Mouse (Mus musculus): ENCODE measurements around the gene F12. TPM values are rescaled to one million over a fixed set of nuclear protein-coding genes. Genes with fewer than 3 reads are reported as not detected.

The F12 gene
- 0.17 and 0.66 TPM in 2 replicates for polyA plus RNA-seq (2015; fragmentation: Nextera tagmentation; extraction: Ambion mirVana)

DNA sequence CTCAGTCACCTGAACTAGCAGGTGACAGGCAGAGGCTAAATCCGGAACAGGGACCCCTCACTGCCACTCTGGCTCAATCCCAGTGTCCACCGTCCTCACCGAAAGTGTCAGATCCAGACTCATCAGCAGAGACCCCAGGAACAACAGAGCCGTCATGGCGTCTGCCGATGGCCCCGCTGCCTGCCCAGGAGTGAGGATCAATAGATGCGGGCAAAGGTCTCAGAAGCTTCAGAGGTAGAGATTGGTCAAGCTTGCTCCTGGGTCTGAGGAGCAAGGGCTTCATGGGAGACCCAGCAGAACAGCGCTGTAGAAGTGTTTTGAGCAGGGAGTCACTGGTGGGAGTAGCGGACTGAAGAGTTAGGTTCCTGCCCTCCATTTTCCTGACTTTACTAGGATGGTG, at the start of gene F12:
Gene F12 (minus strand): TSS at position 181 of the 400 bp plus-strand sequence.
- peaks cover under 1% of the 10 kb centered on the region; the same call in 1 of the 2 replicates for H3K4me1 ChIP-seq (replicated peaks)
- H3K9me3 ChIP-seq, result no peaks in the 10 kb centered on the region
- H3K27me3 ChIP-seq, result peaks cover 12% of the 10 kb centered on the region
- ATAC-seq (ENCODE audit: low FRiP score, low read depth), result no peak
- no peak within 1 kb of the TSS for H3K4me2 ChIP-seq
- H3K9ac ChIP-seq, result no peak within 1 kb of the TSS
- no peak within 1 kb of the TSS for H3K4me3 ChIP-seq
- 91% methylated on average over 10 of the region's 10 CpGs for WGBS
- no peaks in the 10 kb centered on the region for H3K36me3 ChIP-seq
- no peak within 1 kb of the TSS for H3K27ac ChIP-seq (replicated peaks)

DNA sequence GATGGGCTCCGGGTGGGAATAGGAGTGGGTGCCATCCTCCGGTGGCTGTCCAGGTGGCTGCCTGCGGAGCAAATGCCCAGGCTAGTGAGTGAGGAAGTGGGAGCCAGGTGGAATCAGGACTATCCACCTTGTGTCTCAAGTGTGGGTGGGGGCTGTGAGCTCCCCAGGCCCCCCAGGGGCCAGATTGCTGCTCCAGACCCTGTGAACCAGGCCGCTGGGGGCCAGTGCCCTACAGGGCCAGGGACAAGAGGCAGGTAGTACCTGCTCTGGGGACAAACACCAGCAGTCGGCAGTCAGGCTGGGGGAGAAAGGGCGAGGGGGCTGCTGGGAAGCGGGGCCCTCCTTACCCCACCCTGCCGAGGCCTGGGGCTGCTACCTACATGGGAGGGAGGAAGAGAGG, 49.7 kb upstream of the F12 start:
- Histone ChIP-seq H3K27ac (replicated peaks) (0 out of 2 replicates have a peak overlapping the region, but pooled peaks have one; percentile 93), H3K4me1 (replicated peaks) (peaks cover 47% of the 10 kb centered on the region), H3K4me2 (no peak overlapping the region), H3K9ac (no peak overlapping the region), H3K9me3 (no peaks in the 10 kb centered on the region), H3K27me3 (no peaks in the 10 kb centered on the region), H3K4me3 (no peak overlapping the region), H3K36me3 (peaks cover 63% of the 10 kb centered on the region)
- ATAC-seq (ENCODE audit: low FRiP score, low read depth), result no peak
- 88% methylated on average over 8 of the region's 8 CpGs for WGBS

DNA sequence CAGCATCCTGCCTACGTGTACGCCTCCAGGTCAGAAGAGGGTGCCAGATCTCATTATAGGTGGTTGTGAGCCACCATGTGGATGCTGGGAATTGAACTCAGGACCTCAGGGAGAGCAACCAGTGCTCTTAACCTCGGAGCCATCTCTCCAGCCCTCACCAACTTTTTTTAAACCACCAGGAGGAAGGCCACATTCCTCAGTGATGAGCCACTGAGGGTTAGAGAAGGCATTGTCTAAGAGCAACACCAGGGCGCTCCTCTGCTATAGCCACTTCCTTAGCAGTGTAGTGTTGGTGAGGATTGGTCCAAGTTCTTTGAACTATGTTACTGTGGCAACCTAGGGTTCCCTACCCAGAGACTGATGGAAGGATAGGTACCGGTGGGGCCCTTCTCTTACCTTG, 49.2 kb upstream of the F12 start:
- 85% methylated on average over 5 of the region's 5 CpGs for WGBS

DNA sequence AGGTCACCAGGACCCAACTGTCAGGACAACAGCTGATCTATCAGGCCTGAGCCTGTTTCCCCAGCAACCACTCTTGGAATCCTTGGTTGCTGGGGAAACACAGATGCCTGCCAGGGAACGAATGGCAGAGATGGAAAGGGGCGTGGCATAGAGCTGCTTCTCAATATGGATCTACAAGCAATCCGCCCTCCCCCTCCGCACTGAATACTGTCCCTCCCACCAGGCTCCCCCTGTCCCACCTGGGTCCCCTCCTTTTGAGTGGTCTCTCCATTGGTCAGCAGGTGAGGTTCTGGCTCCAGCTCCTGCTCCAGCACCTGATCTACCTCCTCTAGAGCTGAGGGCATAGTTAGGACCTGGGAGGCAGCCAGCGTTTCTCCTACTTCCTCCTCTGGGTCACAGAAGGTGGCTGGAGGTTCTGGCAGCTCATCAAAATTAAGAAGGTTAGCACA, 48.1 kb upstream of the F12 start:
- ATAC-seq (ENCODE audit: low FRiP score, low read depth), result no peak
- no peaks in the 10 kb centered on the region for H3K27me3 ChIP-seq
- peak overlapping the region; percentile 7; the same call in 1 of the 2 replicates for H3K4me2 ChIP-seq
- peaks cover 48% of the 10 kb centered on the region for H3K36me3 ChIP-seq
- no peaks in the 10 kb centered on the region for H3K9me3 ChIP-seq
- 7% methylated on average over 5 of the region's 5 CpGs for WGBS
- H3K4me3 ChIP-seq, result no peak overlapping the region
- H3K9ac ChIP-seq, result no peak overlapping the region
- peaks cover 63% of the 10 kb centered on the region for H3K4me1 ChIP-seq (replicated peaks)
- H3K27ac ChIP-seq (replicated peaks), result peak overlapping the region; percentile 93

More for the DNA sequence above, 49.2 kb upstream of the F12 start:
- Histone ChIP-seq H3K27me3 (no peaks in the 10 kb centered on the region), H3K27ac (replicated peaks) (0 out of 2 replicates have a peak overlapping the region, but pooled peaks have one; percentile 93), H3K4me1 (replicated peaks) (peaks cover 52% of the 10 kb centered on the region), H3K36me3 (peaks cover 58% of the 10 kb centered on the region), H3K9ac (no peak overlapping the region), H3K9me3 (no peaks in the 10 kb centered on the region), H3K4me3 (no peak overlapping the region), H3K4me2 (no peak overlapping the region)
- ATAC-seq (ENCODE audit: low FRiP score, low read depth), result no peak

DNA sequence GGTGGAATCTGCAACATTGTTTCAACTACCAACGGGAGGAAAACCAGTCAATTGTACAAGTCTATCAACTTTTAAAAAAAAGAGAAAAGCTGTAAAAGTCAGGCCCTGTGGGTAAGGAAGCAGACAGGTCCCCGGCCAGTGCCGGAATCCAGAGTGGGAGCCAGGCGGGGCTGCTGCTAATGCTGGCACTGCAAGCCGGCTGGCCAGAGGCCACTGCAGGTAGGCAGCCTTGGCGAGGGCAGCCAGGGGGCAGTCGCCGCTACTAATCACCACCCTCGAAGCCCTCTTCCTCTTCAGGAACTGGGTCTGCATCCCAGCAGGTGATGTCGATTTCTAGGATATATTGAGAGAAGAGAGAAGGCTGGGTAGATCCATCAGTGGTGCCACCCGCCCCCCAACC, 47.4 kb upstream of the F12 start:
- Histone ChIP-seq H3K9ac (no peak overlapping the region), H3K4me1 (replicated peaks) (peaks cover 70% of the 10 kb centered on the region), H3K27ac (replicated peaks) (peak overlapping the region; percentile 93), H3K4me3 (no peak overlapping the region), H3K27me3 (no peaks in the 10 kb centered on the region), H3K9me3 (no peaks in the 10 kb centered on the region), H3K4me2 (peak overlapping the region; percentile 98; the same call in 1 of the 2 replicates), H3K36me3 (peaks cover 41% of the 10 kb centered on the region)
- ATAC-seq (ENCODE audit: low FRiP score, low read depth), result no peak
- 45% methylated on average over 11 of the region's 11 CpGs for WGBS

DNA sequence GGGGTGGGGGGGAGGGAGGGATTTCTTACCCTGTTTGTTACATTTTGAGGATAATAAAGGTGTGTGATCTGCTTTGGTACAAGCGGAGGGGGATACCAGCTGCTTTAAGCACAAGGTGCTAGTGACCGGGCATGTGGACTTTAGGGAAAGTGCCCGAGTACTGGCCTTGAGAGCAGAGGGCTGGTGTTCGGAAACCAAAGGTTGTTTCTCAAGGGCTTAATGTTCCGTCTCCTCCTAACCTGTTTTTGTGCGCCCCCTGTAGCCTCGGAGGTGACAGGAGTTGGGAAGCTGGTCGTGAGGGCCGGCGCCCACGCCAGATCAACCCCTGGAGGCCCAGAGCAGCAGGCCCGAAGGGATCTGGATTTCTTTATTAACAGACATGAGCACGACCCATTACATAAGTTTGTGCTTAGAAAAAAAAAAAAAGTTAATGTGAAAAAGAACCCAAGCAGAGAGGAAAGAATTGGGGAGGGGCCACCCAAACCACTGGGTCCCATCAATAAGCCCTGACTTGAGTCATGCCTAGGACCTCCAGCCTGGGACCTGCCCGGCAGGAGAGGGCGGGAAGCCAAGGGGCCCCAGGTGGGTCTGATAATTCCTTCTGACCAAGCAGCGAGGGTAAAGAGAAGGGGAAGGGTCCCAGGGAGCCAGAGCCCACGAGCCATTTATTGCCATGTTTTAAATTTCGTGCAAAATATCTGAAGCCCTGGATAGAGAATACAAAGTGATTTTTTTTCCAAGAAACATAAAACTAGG, 46.7 kb upstream of the F12 start:
- Histone ChIP-seq H3K9ac (peak overlapping the region; percentile 66), H3K4me2 (peak overlapping the region; percentile 98), H3K9me3 (no peaks in the 10 kb centered on the region), H3K36me3 (peaks cover 35% of the 10 kb centered on the region), H3K27ac (replicated peaks) (peak overlapping the region; percentile 93), H3K27me3 (no peaks in the 10 kb centered on the region), H3K4me3 (peak overlapping the region; percentile 45), H3K4me1 (replicated peaks) (peaks cover 77% of the 10 kb centered on the region)
- 16% methylated on average over 18 of the region's 18 CpGs for WGBS
- ATAC-seq (ENCODE audit: low FRiP score, low read depth), result no peak

DNA sequence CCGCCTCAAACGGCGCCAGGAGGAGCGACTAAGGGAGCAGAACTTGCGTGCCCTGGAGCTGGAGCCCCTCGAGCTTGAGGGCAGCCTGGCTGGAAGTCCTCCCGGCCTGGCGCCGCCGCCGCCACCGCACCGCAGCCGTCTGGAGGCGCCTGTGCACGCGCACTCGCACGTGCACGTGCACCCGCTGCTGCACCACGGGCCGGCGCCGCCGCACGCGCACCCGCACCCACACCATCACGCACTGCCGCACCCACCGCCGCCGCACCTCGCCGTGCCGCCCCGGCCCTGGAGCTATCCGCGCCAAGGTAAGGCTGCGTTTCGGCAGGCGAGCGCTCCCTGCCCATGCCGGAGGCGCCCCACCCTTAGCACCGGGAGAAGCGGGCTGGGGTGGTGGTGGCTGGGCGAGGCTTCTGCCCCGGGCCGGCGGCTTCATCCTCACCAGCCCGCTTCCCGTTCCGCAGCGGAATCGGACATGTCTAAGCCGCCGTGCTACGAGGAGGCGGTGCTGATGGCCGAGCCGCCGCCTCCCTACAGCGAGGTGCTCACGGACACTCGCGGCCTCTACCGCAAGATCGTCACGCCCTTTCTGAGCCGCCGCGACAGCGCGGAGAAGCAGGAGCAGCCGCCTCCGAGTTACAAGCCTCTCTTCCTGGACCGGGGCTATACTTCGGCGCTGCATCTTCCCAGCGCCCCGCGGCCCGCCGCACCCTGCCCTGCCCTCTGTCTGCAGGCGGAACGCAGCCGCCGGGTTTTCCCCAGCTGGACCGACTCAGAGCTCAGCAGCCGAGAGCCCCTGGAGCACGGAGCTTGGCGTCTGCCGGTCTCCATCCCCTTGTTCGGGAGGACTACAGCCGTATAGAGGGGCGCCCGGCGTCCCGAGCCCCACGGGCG, 45.8 kb upstream of the F12 start:
- Histone ChIP-seq H3K27me3 (no peaks in the 10 kb centered on the region), H3K9ac (peak overlapping the region; percentile 66), H3K4me3 (peak overlapping the region; percentile 45), H3K4me1 (replicated peaks) (peaks cover 84% of the 10 kb centered on the region), H3K36me3 (peaks cover 27% of the 10 kb centered on the region), H3K9me3 (no peaks in the 10 kb centered on the region), H3K27ac (replicated peaks) (peak overlapping the region; percentile 93), H3K4me2 (peak overlapping the region; percentile 98)
- WGBS, result under 1% methylated on average over 100 of the region's 103 CpGs
- ATAC-seq (ENCODE audit: low FRiP score, low read depth), result peak; percentile 54

DNA sequence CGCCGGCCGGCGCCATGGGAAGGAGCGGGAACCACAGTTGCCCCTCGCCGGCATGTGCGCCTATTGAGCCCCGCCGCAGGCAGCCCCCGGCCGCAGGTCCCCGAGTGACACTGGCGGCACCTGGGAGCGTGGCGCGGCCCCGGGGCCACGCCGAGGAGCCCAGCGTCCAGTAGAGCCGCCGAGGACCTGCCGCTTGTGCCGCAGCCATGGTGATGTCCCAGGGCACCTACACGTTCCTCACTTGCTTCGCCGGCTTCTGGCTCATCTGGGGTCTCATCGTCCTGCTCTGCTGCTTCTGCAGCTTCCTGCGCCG, 45.2 kb upstream of the F12 start:
- Histone ChIP-seq H3K4me3 (peak overlapping the region; percentile 45), H3K4me1 (replicated peaks) (peaks cover 90% of the 10 kb centered on the region), H3K27me3 (no peaks in the 10 kb centered on the region), H3K9me3 (no peaks in the 10 kb centered on the region), H3K9ac (peak overlapping the region; percentile 66), H3K4me2 (peak overlapping the region; percentile 98), H3K36me3 (peaks cover 21% of the 10 kb centered on the region), H3K27ac (replicated peaks) (peak overlapping the region; percentile 93)
- ATAC-seq (ENCODE audit: low FRiP score, low read depth), result peak; percentile 8
- WGBS, result 2% methylated on average over 26 of the region's 31 CpGs

DNA sequence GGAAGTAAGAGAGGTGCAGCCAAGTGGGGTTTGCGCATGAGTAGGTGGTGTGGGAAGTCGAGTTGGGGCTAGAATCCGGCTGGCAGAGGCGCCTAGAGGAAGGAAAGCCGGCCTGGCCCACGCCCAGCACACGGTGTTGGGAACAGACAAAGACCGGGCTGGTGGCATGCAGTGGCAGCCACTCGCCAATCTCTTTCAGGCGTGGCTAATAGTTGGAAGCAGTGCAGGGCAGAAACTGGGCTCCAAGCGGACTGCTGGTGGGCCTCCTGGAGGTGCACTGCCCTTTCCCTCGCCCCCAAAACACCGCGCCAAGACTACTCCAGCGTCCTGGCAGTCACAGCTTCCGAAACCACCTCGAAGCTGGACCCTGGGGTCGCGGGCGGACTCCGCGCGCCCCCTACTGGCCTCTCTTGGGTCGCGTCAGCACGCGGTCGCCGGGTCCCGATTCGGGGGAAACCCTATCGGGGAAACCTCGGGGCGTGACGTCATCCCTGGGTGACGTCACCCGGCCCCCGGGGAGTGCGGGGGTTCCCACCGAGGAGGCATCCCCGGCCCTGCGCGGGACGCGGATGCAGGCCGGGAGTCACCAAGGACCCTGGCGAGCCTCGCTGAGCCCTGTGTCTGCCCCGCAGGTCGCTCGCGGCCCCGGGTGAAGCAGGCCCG, 44.7 kb upstream of the F12 start:
- ATAC-seq (ENCODE audit: low FRiP score, low read depth), result peak; percentile 71
- WGBS, result under 1% methylated on average over 54 of the region's 54 CpGs

DNA sequence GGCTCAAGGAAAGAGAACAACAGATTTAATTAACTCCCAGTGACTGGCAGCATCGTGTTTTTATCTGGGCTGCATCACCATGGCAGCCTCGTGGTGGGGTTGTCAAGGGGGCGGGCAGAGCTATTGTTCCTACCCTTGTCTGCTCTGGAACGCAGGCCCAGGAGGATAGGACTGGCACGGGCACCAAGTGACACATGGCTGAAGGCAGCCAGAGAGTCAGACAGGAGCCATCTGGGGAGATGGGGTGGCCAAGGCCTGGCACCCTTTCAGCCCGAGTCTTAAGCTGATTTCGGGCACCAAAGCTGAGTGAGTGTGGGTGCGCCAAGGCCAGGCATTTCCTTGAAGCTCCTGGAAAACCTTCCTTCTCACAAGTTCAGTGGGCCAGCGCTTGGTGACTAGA, 43.8 kb upstream of the F12 start:
- H3K9me3 ChIP-seq, result no peaks in the 10 kb centered on the region
- H3K4me2 ChIP-seq, result peak overlapping the region; percentile 98
- peaks cover 99% of the 10 kb centered on the region for H3K4me1 ChIP-seq (replicated peaks)
- no peak for ATAC-seq (ENCODE audit: low FRiP score, low read depth)
- H3K4me3 ChIP-seq, result no peak overlapping the region; the same call in 1 of the 2 replicates
- peak overlapping the region; percentile 93 for H3K27ac ChIP-seq (replicated peaks)
- peaks cover 7% of the 10 kb centered on the region for H3K36me3 ChIP-seq
- 30% methylated on average over 9 of the region's 9 CpGs for WGBS
- no peaks in the 10 kb centered on the region for H3K27me3 ChIP-seq
- peak overlapping the region; percentile 34; the same call in 1 of the 2 replicates for H3K9ac ChIP-seq

More for the DNA sequence above, 44.7 kb upstream of the F12 start:
- peaks cover 95% of the 10 kb centered on the region for H3K4me1 ChIP-seq (replicated peaks)
- no peaks in the 10 kb centered on the region for H3K9me3 ChIP-seq
- peak overlapping the region; percentile 45 for H3K4me3 ChIP-seq
- peak overlapping the region; percentile 66 for H3K9ac ChIP-seq
- peak overlapping the region; percentile 93 for H3K27ac ChIP-seq (replicated peaks)
- H3K4me2 ChIP-seq, result peak overlapping the region; percentile 98
- H3K36me3 ChIP-seq, result peaks cover 17% of the 10 kb centered on the region
- no peaks in the 10 kb centered on the region for H3K27me3 ChIP-seq

DNA sequence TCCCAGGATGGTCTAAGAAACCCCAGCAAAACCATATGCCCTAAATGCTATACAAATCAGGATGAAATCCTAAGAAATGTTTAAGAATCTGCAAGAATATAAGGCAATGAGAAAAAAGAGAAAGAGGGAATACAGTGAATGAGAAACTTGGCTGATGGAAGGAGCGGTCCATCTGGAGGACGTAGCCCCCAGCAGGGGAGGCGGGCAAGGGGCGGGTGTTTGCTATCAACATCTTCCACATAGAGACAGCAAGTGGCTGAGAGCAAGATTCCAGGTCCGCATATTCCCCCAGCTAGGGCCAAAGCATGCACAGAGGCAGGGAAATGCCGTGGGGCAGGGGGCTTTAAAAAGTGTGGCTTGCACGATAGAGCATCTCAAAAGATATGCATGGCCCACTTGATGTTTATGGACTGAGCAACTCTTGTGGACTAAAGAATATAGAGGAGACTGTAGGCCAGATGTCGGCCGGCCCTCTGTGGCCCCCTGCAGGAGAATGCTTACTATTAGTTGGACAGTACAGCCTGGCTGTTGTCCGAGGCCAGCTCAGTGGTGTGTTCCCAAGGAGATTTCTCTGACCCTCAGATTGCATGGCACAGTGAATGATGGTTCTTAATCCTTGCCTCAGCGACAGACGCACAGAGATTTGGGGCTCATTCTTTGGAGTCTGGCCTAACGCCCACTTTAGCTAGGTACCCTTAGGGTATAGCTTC, 42.4 kb upstream of the F12 start:
- Histone ChIP-seq H3K27me3 (no peaks in the 10 kb centered on the region), H3K36me3 (no peaks in the 10 kb centered on the region), H3K9ac (no peak overlapping the region), H3K27ac (replicated peaks) (0 out of 2 replicates have a peak overlapping the region, but pooled peaks have one; percentile 93), H3K4me1 (replicated peaks) (peaks cover 95% of the 10 kb centered on the region), H3K9me3 (no peaks in the 10 kb centered on the region), H3K4me3 (no peak overlapping the region), H3K4me2 (peak overlapping the region; percentile 5; the same call in 1 of the 2 replicates)
- no peak for ATAC-seq (ENCODE audit: low FRiP score, low read depth)
- 34% methylated on average over 13 of the region's 13 CpGs for WGBS
